Mouse (Mus musculus): ENCODE measurements around the gene Tlcd1.
A peak's percentile ranks its signal among the peaks of the same experiment; 100 is the strongest.

The Tlcd1 gene

GRCm38 (mm10) chr11:78152299-78153231, 23.9 kb upstream of the Tlcd1 start:
- DNase-seq (ENCODE audit: low read depth, low spot score), result no peak
- peaks cover 3% of the 10 kb centered on the region; the same call in 1 of the 2 replicates for H3K36me3 ChIP-seq (ENCODE audit: control insufficient read depth, insufficient read depth, low read length, poor library complexity, severe bottlenecking)
- no peaks in the 10 kb centered on the region for H3K27me3 ChIP-seq (ENCODE audit: control insufficient read depth, insufficient read depth, low read length, poor library complexity, severe bottlenecking)

- no peak for DNase-seq (ENCODE audit: low read depth, low spot score)
- Histone ChIP-seq H3K36me3 (ENCODE audit: control insufficient read depth, insufficient read depth, low read length, poor library complexity, severe bottlenecking) (peaks cover 2% of the 10 kb centered on the region; the same call in 1 of the 2 replicates), H3K27me3 (ENCODE audit: control insufficient read depth, insufficient read depth, low read length, poor library complexity, severe bottlenecking) (no peaks in the 10 kb centered on the region)
Observed at GRCm38 (mm10) chr11:78153778-78154177, 22.7 kb upstream of the Tlcd1 start.

- H3K36me3 ChIP-seq (ENCODE audit: control insufficient read depth, insufficient read depth, low read length, poor library complexity, severe bottlenecking), result peaks cover 2% of the 10 kb centered on the region; the same call in 1 of the 2 replicates
- H3K27me3 ChIP-seq (ENCODE audit: control insufficient read depth, insufficient read depth, low read length, poor library complexity, severe bottlenecking), result no peaks in the 10 kb centered on the region
- DNase-seq (ENCODE audit: low read depth, low spot score), result no peak
Observed at GRCm38 (mm10) chr11:78155674-78156073, 20.8 kb upstream of the Tlcd1 start.

GRCm38 (mm10) chr11:78156156-78156699, 20.3 kb upstream of the Tlcd1 start:
- Histone ChIP-seq H3K36me3 (ENCODE audit: control insufficient read depth, insufficient read depth, low read length, poor library complexity, severe bottlenecking) (peaks cover 2% of the 10 kb centered on the region; the same call in 1 of the 2 replicates), H3K27me3 (ENCODE audit: control insufficient read depth, insufficient read depth, low read length, poor library complexity, severe bottlenecking) (no peaks in the 10 kb centered on the region)
- no peak for DNase-seq (ENCODE audit: low read depth, low spot score)

GRCm38 (mm10) chr11:78159096-78159495, 17.4 kb upstream of the Tlcd1 start:
- DNase-seq (ENCODE audit: low read depth, low spot score), result peak; percentile 94
- peaks cover 3% of the 10 kb centered on the region for H3K36me3 ChIP-seq (ENCODE audit: control insufficient read depth, insufficient read depth, low read length, poor library complexity, severe bottlenecking)
- no peaks in the 10 kb centered on the region for H3K27me3 ChIP-seq (ENCODE audit: control insufficient read depth, insufficient read depth, low read length, poor library complexity, severe bottlenecking)

GRCm38 (mm10) chr11:78159557-78159956, 17.0 kb upstream of the Tlcd1 start:
- Histone ChIP-seq H3K36me3 (ENCODE audit: control insufficient read depth, insufficient read depth, low read length, poor library complexity, severe bottlenecking) (peaks cover 3% of the 10 kb centered on the region), H3K27me3 (ENCODE audit: control insufficient read depth, insufficient read depth, low read length, poor library complexity, severe bottlenecking) (no peaks in the 10 kb centered on the region)
- no peak for DNase-seq (ENCODE audit: low read depth, low spot score)

GRCm38 (mm10) chr11:78160171-78160570, 16.3 kb upstream of the Tlcd1 start:
- no peaks in the 10 kb centered on the region for H3K27me3 ChIP-seq (ENCODE audit: control insufficient read depth, insufficient read depth, low read length, poor library complexity, severe bottlenecking)
- H3K36me3 ChIP-seq (ENCODE audit: control insufficient read depth, insufficient read depth, low read length, poor library complexity, severe bottlenecking), result peaks cover 3% of the 10 kb centered on the region
- no peak for DNase-seq (ENCODE audit: low read depth, low spot score)

GRCm38 (mm10) chr11:78160675-78161074, 15.8 kb upstream of the Tlcd1 start:
- Histone ChIP-seq H3K27me3 (ENCODE audit: control insufficient read depth, insufficient read depth, low read length, poor library complexity, severe bottlenecking) (no peaks in the 10 kb centered on the region), H3K36me3 (ENCODE audit: control insufficient read depth, insufficient read depth, low read length, poor library complexity, severe bottlenecking) (peaks cover 3% of the 10 kb centered on the region)
- no peak for DNase-seq (ENCODE audit: low read depth, low spot score)

- DNase-seq (ENCODE audit: low read depth, low spot score), result no peak
- Histone ChIP-seq H3K27me3 (ENCODE audit: control insufficient read depth, insufficient read depth, low read length, poor library complexity, severe bottlenecking) (no peaks in the 10 kb centered on the region), H3K36me3 (ENCODE audit: control insufficient read depth, insufficient read depth, low read length, poor library complexity, severe bottlenecking) (peaks cover 3% of the 10 kb centered on the region)
Observed at GRCm38 (mm10) chr11:78161169-78161568, 15.3 kb upstream of the Tlcd1 start.

- H3K27me3 ChIP-seq (ENCODE audit: control insufficient read depth, insufficient read depth, low read length, poor library complexity, severe bottlenecking), result no peaks in the 10 kb centered on the region
- no peak for DNase-seq (ENCODE audit: low read depth, low spot score)
- H3K36me3 ChIP-seq (ENCODE audit: control insufficient read depth, insufficient read depth, low read length, poor library complexity, severe bottlenecking), result peaks cover 3% of the 10 kb centered on the region
Observed at GRCm38 (mm10) chr11:78161968-78162367, 14.5 kb upstream of the Tlcd1 start.

- H3K36me3 ChIP-seq (ENCODE audit: control insufficient read depth, insufficient read depth, low read length, poor library complexity, severe bottlenecking), result peaks cover 3% of the 10 kb centered on the region
- no peak for DNase-seq (ENCODE audit: low read depth, low spot score)
- H3K27me3 ChIP-seq (ENCODE audit: control insufficient read depth, insufficient read depth, low read length, poor library complexity, severe bottlenecking), result no peaks in the 10 kb centered on the region
Observed at GRCm38 (mm10) chr11:78162504-78162903, 14.0 kb upstream of the Tlcd1 start.

- DNase-seq (ENCODE audit: low read depth, low spot score), result no peak
- Histone ChIP-seq H3K36me3 (ENCODE audit: control insufficient read depth, insufficient read depth, low read length, poor library complexity, severe bottlenecking) (peaks cover 3% of the 10 kb centered on the region), H3K27me3 (ENCODE audit: control insufficient read depth, insufficient read depth, low read length, poor library complexity, severe bottlenecking) (no peaks in the 10 kb centered on the region)
Observed at GRCm38 (mm10) chr11:78163045-78163444, 13.5 kb upstream of the Tlcd1 start.

- DNase-seq (ENCODE audit: low read depth, low spot score), result peak; percentile 53
- no peaks in the 10 kb centered on the region for H3K27me3 ChIP-seq (ENCODE audit: control insufficient read depth, insufficient read depth, low read length, poor library complexity, severe bottlenecking)
- H3K36me3 ChIP-seq (ENCODE audit: control insufficient read depth, insufficient read depth, low read length, poor library complexity, severe bottlenecking), result peaks cover 1% of the 10 kb centered on the region
Observed at GRCm38 (mm10) chr11:78163681-78164603, 12.6 kb upstream of the Tlcd1 start.

- Histone ChIP-seq H3K27me3 (ENCODE audit: control insufficient read depth, insufficient read depth, low read length, poor library complexity, severe bottlenecking) (no peaks in the 10 kb centered on the region), H3K36me3 (ENCODE audit: control insufficient read depth, insufficient read depth, low read length, poor library complexity, severe bottlenecking) (peaks cover 1% of the 10 kb centered on the region; the same call in 1 of the 2 replicates)
- DNase-seq (ENCODE audit: low read depth, low spot score), result peak; percentile 21
Observed at GRCm38 (mm10) chr11:78164604-78164923, 11.9 kb upstream of the Tlcd1 start.

All from splenic B cell, adult 2 months (primary cell).